Mouse (Mus musculus): ENCODE measurements around the gene Hist1h1t.

GRCm38 (mm10) chr13:23685966-23686365 is 9.6 kb upstream of the Hist1h1t start:
- TF ChIP-seq CTCF (IDR thresholded peaks at IDR 0.05; ENCODE audit: low read depth, low read length) = no peak
- no peak for TF ChIP-seq POLR2A (IDR thresholded peaks at IDR 0.05; ENCODE audit: insufficient read depth, low read length)
- TF ChIP-seq EP300 (IDR thresholded peaks at IDR 0.05; ENCODE audit: insufficient read depth, low read depth, low read length) = no peak

Measured in ES-Bruce4 (cell line).